Mouse (Mus musculus) small intestine, adult 2 months (tissue): Measurements from ENCODE around the gene Phf3.

Experiments used
- CTCF ChIP-seq: fragments of 200-500 bp; IDR thresholded peaks from 2 replicates; pipeline ENCODE4 v1.5.1; 2012; ENCODE audit warnings: low read depth, mild to moderate bottlenecking, control low read depth, inconsistent platforms, low read length, moderate library complexity, mixed read lengths; ENCODE audit not compliant: insufficient replicate concordance, insufficient read length; ENCODE audit errors: extremely low read depth
- POLR2A ChIP-seq: fragments of 200-500 bp; IDR thresholded peaks from 2 replicates; pipeline ENCODE4 v1.6.1; 2012; ENCODE audit warnings: low read depth, mild to moderate bottlenecking, control low read depth, inconsistent platforms, low read length, moderate library complexity

GRCm38 (mm10) chr1:30793357-30793883, 80.3 kb downstream of the Phf3 start:
- no peak for TF ChIP-seq POLR2A
- TF ChIP-seq CTCF: no peak
